Mouse (Mus musculus) kidney, embryonic 16.5 days (tissue): Measurements from ENCODE around the gene Ccpg1. TPM values are rescaled to one million over a fixed set of nuclear protein-coding genes. Genes with fewer than 3 reads are reported as not detected.

Experiments used
- ATAC-seq: fragments of 200-750 bp; cut with Nextera tagmentation; 2 replicates; pipeline ENCODE4 v1.8.0; 2017; ENCODE audit warnings: moderate TSS enrichment; ENCODE audit not compliant: low FRiP score, low TSS enrichment
- H3K27ac ChIP-seq: fragments of 300-500 bp; sonication (generic); 2 replicates; pipeline ENCODE4 v1.5.1; 2014; ENCODE audit warnings: low read length
- H3K27me3 ChIP-seq: fragments of 300-500 bp; sonication (generic); 2 replicates; pipeline ENCODE4 v1.6.1; 2014; ENCODE audit warnings: low read length, control low read depth, mixed read lengths; ENCODE audit not compliant: insufficient read depth
- H3K36me3 ChIP-seq: fragments of 300-500 bp; sonication (generic); 2 replicates; pipeline ENCODE4 v1.6.1; 2014; ENCODE audit warnings: low read length, control low read depth, mixed read lengths; ENCODE audit not compliant: insufficient read depth
- H3K4me1 ChIP-seq: fragments of 300-500 bp; sonication (generic); 2 replicates; pipeline ENCODE4 v1.6.1; 2014; ENCODE audit warnings: low read length, control low read depth, mixed read lengths; ENCODE audit not compliant: insufficient read depth
- H3K4me2 ChIP-seq: fragments of 300-500 bp; sonication (generic); replicated peaks from 2 replicates; pipeline ENCODE4 v1.6.1; 2014; ENCODE audit warnings: low read depth, low read length
- H3K4me3 ChIP-seq: fragments of 300-500 bp; sonication (generic); 2 replicates; pipeline ENCODE4 v1.5.1; 2014; ENCODE audit warnings: mild to moderate bottlenecking, low read length
- H3K9ac ChIP-seq: fragments of 300-500 bp; sonication (generic); replicated peaks from 2 replicates; pipeline ENCODE4 v1.6.1; 2014; ENCODE audit warnings: low read length
- H3K9me3 ChIP-seq: fragments of 300-500 bp; sonication (generic); 2 replicates; pipeline ENCODE4 v1.6.1; 2016; ENCODE audit warnings: low read length, control low read depth
- WGBS: fragments of 180-500 bp; shearing (Covaris S2); extraction: QIAGEN DNeasy Blood & Tissue Kit; methylation state at CpG from one replicate; pipeline ENCODE4 v1.1.7; 2014; 5-methylcytosine and 5-hydroxymethylcytosine counted together
- polyA plus RNA-seq: library from polyadenylated mRNA; unstranded; fragments of >200 nt; fragmentation: Nextera tagmentation; extraction: Ambion mirVana; gene quantifications from 2 replicates; pipeline ENCODE4 v1.2.1, GENCODE M21; 2015

Ccpg1 gene
- polyA plus RNA-seq, 1 experiment from 2014 or later, result 45.9 TPM

DNA sequence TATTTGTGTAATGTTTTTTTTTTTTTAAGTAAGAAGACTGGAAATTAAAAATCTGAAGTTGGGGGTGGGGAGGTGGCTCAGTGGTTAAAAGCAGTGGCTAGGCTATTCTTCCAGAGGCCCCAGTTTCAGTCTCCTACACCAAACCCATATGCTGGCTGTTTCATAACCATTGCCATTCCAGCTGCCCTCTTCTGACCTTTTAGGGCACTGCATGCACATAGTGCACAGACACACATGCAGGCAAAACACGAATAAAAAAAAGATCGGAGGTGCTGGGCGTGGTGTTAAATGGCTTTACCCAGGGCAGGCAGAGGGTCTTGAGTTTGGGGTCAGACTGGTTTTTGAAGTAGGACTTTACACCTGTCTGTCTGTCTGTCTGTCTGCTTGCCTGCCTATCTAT is 20.9 kb downstream of the Ccpg1 start:
- H3K4me3 ChIP-seq, result no peak overlapping the region
- 93% methylated on average over 3 of the region's 3 CpGs for WGBS
- no peak overlapping the region for H3K27ac ChIP-seq
- no peak overlapping the region for H3K4me2 ChIP-seq
- H3K9ac ChIP-seq, result no peak overlapping the region
- H3K36me3 ChIP-seq, result peaks cover 13% of the 10 kb centered on the region; the same call in 1 of the 2 replicates
- H3K4me1 ChIP-seq, result no peaks in the 10 kb centered on the region
- ATAC-seq, result no peak
- H3K9me3 ChIP-seq, result no peaks in the 10 kb centered on the region
- no peaks in the 10 kb centered on the region for H3K27me3 ChIP-seq

DNA sequence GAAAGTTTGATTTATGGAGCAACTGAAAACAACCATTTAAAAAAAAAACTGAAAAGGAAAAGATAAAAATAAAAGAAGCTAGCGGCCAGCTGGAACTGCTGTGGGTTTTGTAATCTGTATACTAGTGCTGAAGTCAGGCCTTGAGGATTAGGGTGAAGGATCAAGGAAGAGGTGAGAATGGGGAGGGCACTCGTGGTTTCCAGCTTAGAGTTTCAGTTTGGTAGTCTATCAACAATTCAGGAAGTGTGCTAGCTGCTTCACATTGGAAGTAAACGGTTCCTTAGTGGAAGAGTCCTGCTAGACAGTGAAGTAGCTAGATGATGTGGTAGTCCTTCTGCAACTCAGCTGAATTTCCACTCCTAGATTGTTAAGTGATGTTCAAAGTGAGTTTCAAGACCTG is 23.2 kb downstream of the Ccpg1 start:
- no peak for ATAC-seq
- Histone ChIP-seq H3K27ac (no peak overlapping the region), H3K4me3 (no peak overlapping the region), H3K27me3 (no peaks in the 10 kb centered on the region), H3K4me1 (no peaks in the 10 kb centered on the region), H3K9me3 (no peaks in the 10 kb centered on the region), H3K9ac (no peak overlapping the region), H3K36me3 (peaks cover 21% of the 10 kb centered on the region; the same call in 1 of the 2 replicates), H3K4me2 (no peak overlapping the region)
- WGBS, result 46% methylated on average over 3 of the region's 3 CpGs

DNA sequence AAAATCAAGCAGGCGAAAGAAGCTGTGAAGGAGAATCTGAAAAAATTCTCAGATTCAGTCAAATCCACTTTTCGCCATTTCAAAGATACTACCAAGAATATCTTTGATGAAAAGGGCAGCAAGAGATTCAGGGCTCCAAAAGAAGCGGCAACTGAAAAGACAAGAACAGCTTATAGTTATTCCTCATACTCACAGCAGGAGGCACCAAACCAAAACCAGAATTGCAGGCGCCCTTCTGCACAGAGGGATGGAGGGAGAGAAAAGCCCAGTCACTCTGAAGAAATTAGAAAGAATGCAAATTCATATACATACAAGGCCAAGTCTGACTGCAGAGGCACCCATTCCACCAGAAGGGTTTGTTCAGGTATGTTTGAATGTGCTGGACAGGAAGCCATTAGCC is 27.4 kb downstream of the Ccpg1 start:
- no peak for ATAC-seq
- H3K36me3 ChIP-seq, result peaks cover 42% of the 10 kb centered on the region
- H3K4me1 ChIP-seq, result no peaks in the 10 kb centered on the region
- H3K9ac ChIP-seq, result no peak overlapping the region
- H3K27me3 ChIP-seq, result no peaks in the 10 kb centered on the region
- H3K27ac ChIP-seq, result no peak overlapping the region
- WGBS, result 92% methylated on average over 4 of the region's 4 CpGs
- no peaks in the 10 kb centered on the region for H3K9me3 ChIP-seq
- no peak overlapping the region for H3K4me3 ChIP-seq
- no peak overlapping the region for H3K4me2 ChIP-seq

DNA sequence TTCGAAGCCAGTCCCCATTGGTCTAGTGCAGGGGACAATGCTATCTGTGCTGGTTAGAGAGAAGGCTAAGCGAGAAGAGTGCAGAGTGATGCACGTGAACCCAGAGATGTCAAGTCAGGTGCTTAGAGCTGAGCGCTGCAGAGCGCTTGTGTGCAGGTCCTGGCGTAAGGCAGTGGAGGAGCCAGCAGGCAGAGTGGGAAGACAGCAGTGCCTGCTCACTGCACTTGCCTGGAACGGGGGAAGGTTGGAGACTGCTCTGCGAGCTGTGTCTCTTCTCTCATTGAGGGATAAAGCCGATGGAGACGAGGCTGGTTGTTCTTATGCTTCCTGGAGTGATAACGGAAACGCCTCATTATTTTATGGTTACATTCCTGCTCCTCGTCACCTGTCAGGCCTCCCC is 29.5 kb downstream of the Ccpg1 start:
- 80% methylated on average over 13 of the region's 13 CpGs for WGBS

DNA sequence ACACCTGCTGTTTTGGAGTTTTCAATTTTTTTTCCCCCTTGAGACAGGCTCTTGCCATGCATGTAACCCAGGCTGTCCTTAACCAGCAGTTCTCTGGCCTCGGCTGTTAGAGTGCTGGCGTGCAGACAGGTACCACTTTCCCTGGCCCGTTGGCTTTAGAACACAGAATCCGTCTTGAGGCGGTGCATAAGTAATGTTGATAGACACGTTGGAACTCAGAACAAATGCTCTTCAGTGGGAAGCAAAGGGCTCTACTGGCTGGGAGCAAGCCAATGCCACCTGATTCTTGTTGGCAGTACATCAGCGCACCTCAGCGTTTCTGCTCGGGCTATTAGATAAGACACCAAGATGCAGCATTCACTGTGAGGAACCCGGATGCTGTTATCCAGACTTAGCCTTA is 34.6 kb downstream of the Ccpg1 start:
- H3K9me3 ChIP-seq, result no peaks in the 10 kb centered on the region
- ATAC-seq, result no peak
- H3K27ac ChIP-seq, result no peak overlapping the region
- H3K27me3 ChIP-seq, result no peaks in the 10 kb centered on the region
- H3K4me3 ChIP-seq, result no peak overlapping the region
- peaks cover 39% of the 10 kb centered on the region for H3K36me3 ChIP-seq
- 93% methylated on average over 10 of the region's 10 CpGs for WGBS
- no peak overlapping the region for H3K4me2 ChIP-seq
- H3K4me1 ChIP-seq, result no peaks in the 10 kb centered on the region
- H3K9ac ChIP-seq, result no peak overlapping the region

More for the DNA sequence above, 29.5 kb downstream of the Ccpg1 start:
- Histone ChIP-seq H3K36me3 (peaks cover 51% of the 10 kb centered on the region), H3K4me3 (no peak overlapping the region), H3K27me3 (no peaks in the 10 kb centered on the region), H3K27ac (no peak overlapping the region), H3K9me3 (no peaks in the 10 kb centered on the region), H3K4me2 (no peak overlapping the region), H3K9ac (no peak overlapping the region), H3K4me1 (no peaks in the 10 kb centered on the region)
- ATAC-seq, result no peak

DNA sequence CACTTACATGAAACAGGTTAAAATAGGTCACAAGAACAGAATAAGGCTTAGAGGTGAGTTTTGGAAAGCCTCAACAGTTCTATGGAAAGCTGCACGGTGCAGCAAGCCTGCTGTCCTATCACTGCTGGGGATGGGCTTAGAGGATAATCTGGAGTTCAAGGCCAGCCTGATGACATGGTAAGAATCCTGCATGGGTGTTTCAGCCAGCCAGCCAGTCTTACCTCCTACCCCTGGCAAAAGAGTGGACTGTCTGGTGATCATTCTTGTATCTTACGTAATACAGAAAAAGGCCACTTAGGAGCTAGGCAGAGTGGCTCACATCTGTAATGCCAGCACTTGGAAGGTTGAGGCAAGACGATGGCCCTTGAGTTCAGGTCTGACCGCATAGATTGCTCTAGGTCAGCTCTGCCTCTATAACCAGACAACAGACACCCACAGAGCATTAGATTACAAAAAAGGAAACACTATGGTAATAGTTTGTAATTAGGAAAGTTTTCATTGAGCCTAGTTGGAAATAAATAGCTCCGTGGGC is 35.4 kb downstream of the Ccpg1 start:
- Histone ChIP-seq H3K9ac (no peak overlapping the region), H3K9me3 (no peaks in the 10 kb centered on the region), H3K36me3 (peaks cover 38% of the 10 kb centered on the region), H3K27ac (no peak overlapping the region), H3K4me2 (no peak overlapping the region), H3K27me3 (no peaks in the 10 kb centered on the region), H3K4me1 (no peaks in the 10 kb centered on the region), H3K4me3 (no peak overlapping the region)
- no peak for ATAC-seq
- 92% methylated on average over 5 of the region's 5 CpGs for WGBS

DNA sequence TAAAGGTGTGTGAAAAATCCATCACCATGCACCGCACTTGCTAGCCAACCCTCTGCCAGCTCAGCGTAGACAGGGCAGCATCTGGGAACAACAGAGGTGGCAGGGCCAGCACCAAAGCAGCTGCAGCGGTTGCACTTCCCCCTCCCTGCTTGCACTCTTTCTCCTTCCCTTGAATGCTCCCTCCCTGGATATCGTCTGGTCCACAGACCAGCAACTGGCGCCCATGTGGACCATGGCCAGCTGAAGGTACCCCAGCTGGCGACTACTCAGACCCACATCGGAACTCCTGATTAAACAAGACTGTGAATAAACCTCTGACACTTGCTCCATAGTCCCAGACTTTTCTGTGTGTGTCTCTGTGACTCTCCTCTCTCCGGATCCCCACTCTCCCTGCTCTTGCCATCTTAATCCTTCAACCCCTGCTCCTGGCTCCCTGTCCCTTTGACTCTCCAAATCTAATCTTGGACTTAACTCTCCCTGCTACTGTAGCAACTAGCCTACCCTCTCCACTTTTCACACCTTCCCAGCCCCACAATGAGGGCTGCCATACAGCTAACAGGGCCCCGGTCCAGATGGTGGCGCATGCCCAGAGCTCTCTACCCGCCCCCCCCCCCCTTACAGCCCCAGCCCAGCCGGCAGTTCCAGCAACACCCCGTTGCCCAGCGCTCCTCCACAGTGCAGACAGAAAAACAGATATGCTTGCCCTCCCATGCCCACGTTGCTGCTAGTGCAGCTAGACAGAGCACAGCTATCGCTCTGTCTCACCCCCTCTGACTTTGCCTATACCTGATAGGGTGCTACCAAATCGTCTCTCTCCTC is 40.8 kb downstream of the Ccpg1 start:
- no peak overlapping the region for H3K27ac ChIP-seq
- no peaks in the 10 kb centered on the region for H3K27me3 ChIP-seq
- no peak for ATAC-seq
- no peak overlapping the region for H3K9ac ChIP-seq
- no peaks in the 10 kb centered on the region for H3K9me3 ChIP-seq
- H3K36me3 ChIP-seq, result peaks cover 11% of the 10 kb centered on the region; the same call in 1 of the 2 replicates
- H3K4me3 ChIP-seq, result no peak overlapping the region
- H3K4me1 ChIP-seq, result no peaks in the 10 kb centered on the region
- WGBS, result 27% methylated on average over 17 of the region's 17 CpGs
- no peak overlapping the region for H3K4me2 ChIP-seq

DNA sequence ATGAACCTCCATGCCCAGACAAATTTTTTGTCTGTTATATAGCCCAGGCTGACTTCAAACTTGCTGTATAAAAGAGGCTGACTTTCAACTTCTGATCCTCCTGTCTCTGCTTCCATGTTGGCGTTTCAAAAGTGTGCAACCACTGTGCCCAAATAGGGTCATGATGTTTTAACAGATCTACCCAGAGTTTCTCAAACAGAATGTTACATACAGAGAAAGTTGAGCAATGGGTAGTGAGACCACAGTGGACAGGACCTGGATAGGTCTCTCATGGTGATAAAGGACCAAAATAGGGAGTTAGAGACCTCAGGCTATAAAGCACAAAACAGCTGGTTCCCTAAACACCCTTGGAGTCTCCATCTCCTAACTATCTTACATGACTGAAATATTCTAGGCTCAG is 45.2 kb downstream of the Ccpg1 start:
- no peak overlapping the region for H3K27ac ChIP-seq
- H3K4me2 ChIP-seq, result no peak overlapping the region
- no peaks in the 10 kb centered on the region for H3K9me3 ChIP-seq
- WGBS, result 93% methylated on average over 1 of the region's 1 CpGs
- H3K4me1 ChIP-seq, result no peaks in the 10 kb centered on the region
- no peaks in the 10 kb centered on the region for H3K27me3 ChIP-seq
- H3K4me3 ChIP-seq, result no peak overlapping the region
- peaks cover 19% of the 10 kb centered on the region for H3K36me3 ChIP-seq
- ATAC-seq, result no peak
- no peak overlapping the region for H3K9ac ChIP-seq

DNA sequence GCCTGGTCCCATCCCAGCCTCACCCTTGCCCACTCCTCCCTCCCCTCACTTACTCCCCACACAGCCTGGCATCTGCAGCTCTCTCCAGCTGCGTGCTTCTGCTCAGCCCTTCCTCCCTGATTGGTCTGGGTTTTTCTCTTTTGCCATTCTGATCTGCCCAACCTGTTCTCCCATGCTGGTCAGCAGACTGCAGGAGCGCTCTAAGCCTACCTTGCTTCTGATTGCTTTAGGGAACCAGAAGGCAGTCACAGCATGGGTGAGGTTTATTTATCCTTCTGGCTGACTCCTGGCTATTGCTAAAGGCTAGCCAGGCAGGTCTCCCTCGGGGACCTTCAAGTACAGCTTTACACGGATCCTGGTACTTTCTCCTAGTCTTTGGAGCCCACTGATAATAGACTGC is 46.2 kb downstream of the Ccpg1 start:
- Histone ChIP-seq H3K27ac (no peak overlapping the region), H3K27me3 (no peaks in the 10 kb centered on the region), H3K9me3 (no peaks in the 10 kb centered on the region), H3K9ac (no peak overlapping the region), H3K4me2 (no peak overlapping the region), H3K36me3 (peaks cover 20% of the 10 kb centered on the region), H3K4me1 (no peaks in the 10 kb centered on the region), H3K4me3 (no peak overlapping the region)
- WGBS, result 78% methylated on average over 4 of the region's 4 CpGs
- ATAC-seq, result no peak

DNA sequence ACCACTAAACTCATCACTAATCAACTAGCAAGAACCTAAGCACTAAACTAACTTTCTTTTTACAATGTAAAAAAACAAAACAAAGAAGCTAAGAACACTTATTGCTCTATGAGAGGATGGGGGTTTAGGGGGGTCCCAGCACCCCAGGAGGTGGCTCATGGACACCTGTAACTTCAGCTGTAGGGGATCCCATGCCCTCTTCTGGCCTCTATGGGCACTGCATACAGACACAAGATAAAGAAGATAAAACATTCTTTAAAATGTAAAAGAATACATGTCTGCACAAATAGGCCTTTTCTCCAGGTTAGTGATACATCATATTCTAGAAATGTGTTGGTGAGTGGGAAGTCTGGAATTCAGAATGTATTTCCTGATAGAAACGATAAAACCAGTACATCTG is 48.2 kb downstream of the Ccpg1 start:
- Histone ChIP-seq H3K9me3 (no peaks in the 10 kb centered on the region), H3K4me1 (no peaks in the 10 kb centered on the region), H3K4me3 (no peak overlapping the region), H3K36me3 (peaks cover 20% of the 10 kb centered on the region), H3K27me3 (no peaks in the 10 kb centered on the region), H3K4me2 (no peak overlapping the region), H3K9ac (no peak overlapping the region), H3K27ac (no peak overlapping the region)
- WGBS, result 94% methylated on average over 1 of the region's 1 CpGs
- ATAC-seq, result no peak
